Mouse (Mus musculus): ENCODE data around the gene Pigo. TPM values are rescaled to one million over a fixed set of nuclear protein-coding genes. Genes with fewer than 3 reads are reported as not detected.

The Pigo gene
- polyA plus RNA-seq, 1 experiment from 2014 or later = 24.6 TPM

GRCm38 (mm10) chr4:43019641-43020465 lies 5.8 kb downstream of the Pigo start:
- no peak overlapping the region for H3K27ac ChIP-seq (ENCODE audit: low read depth, low read length)
- H3K36me3 ChIP-seq (ENCODE audit: control insufficient read depth, insufficient read depth, low read length) = peaks cover 40% of the 10 kb centered on the region
- H3K9me3 ChIP-seq (ENCODE audit: control insufficient read depth, low read length) = no peaks in the 10 kb centered on the region
- H3K4me1 ChIP-seq (ENCODE audit: control insufficient read depth, insufficient read depth, low read length) = peaks cover 11% of the 10 kb centered on the region
- no peaks in the 10 kb centered on the region for H3K27me3 ChIP-seq (ENCODE audit: control insufficient read depth, insufficient read depth, low read length)
- no peak overlapping the region for H3K4me2 ChIP-seq (ENCODE audit: low read depth, low read length)
- ATAC-seq (ENCODE audit: low read depth) = no peak
- H3K9ac ChIP-seq (replicated peaks; ENCODE audit: low read depth, low read length) = no peak overlapping the region
- H3K4me3 ChIP-seq (ENCODE audit: low read depth, low read length) = no peak overlapping the region
- 92% methylated on average over 22 of the region's 23 CpGs for WGBS

GRCm38 (mm10) chr4:43019176-43019575 lies 6.4 kb downstream of the Pigo start:
- Histone ChIP-seq H3K4me3 (ENCODE audit: low read depth, low read length) (no peak overlapping the region), H3K9me3 (ENCODE audit: control insufficient read depth, low read length) (no peaks in the 10 kb centered on the region), H3K27ac (ENCODE audit: low read depth, low read length) (no peak overlapping the region), H3K4me2 (ENCODE audit: low read depth, low read length) (no peak overlapping the region), H3K9ac (replicated peaks; ENCODE audit: low read depth, low read length) (no peak overlapping the region), H3K4me1 (ENCODE audit: control insufficient read depth, insufficient read depth, low read length) (peaks cover 4% of the 10 kb centered on the region), H3K36me3 (ENCODE audit: control insufficient read depth, insufficient read depth, low read length) (peaks cover 40% of the 10 kb centered on the region), H3K27me3 (ENCODE audit: control insufficient read depth, insufficient read depth, low read length) (no peaks in the 10 kb centered on the region)
- ATAC-seq (ENCODE audit: low read depth) = no peak
- 93% methylated on average over 10 of the region's 10 CpGs for WGBS

- 97% methylated on average over 4 of the region's 4 CpGs for WGBS
- no peaks in the 10 kb centered on the region for H3K27me3 ChIP-seq (ENCODE audit: control insufficient read depth, insufficient read depth, low read length)
- no peak for ATAC-seq (ENCODE audit: low read depth)
Measured at GRCm38 (mm10) chr4:43018156-43018555, 7.5 kb downstream of the Pigo start.

GRCm38 (mm10) chr4:43012091-43012490 lies 13.5 kb downstream of the Pigo start:
- Histone ChIP-seq H3K27ac (ENCODE audit: low read depth, low read length) (no peak overlapping the region), H3K27me3 (ENCODE audit: control insufficient read depth, insufficient read depth, low read length) (no peaks in the 10 kb centered on the region), H3K9ac (replicated peaks; ENCODE audit: low read depth, low read length) (no peak overlapping the region), H3K4me1 (ENCODE audit: control insufficient read depth, insufficient read depth, low read length) (0 out of 2 replicates have a peak, but pooled peaks cover 3% of the 10 kb centered on the region), H3K4me3 (ENCODE audit: low read depth, low read length) (no peak overlapping the region), H3K36me3 (ENCODE audit: control insufficient read depth, insufficient read depth, low read length) (no peaks in the 10 kb centered on the region; the same call in 1 of the 2 replicates), H3K4me2 (ENCODE audit: low read depth, low read length) (no peak overlapping the region), H3K9me3 (ENCODE audit: control insufficient read depth, low read length) (no peaks in the 10 kb centered on the region)
- 98% methylated on average over 1 of the region's 1 CpGs for WGBS
- ATAC-seq (ENCODE audit: low read depth) = no peak

More at GRCm38 (mm10) chr4:43018156-43018555, 7.5 kb downstream of the Pigo start:
- Histone ChIP-seq H3K9ac (replicated peaks; ENCODE audit: low read depth, low read length) (no peak overlapping the region), H3K4me3 (ENCODE audit: low read depth, low read length) (no peak overlapping the region), H3K27ac (ENCODE audit: low read depth, low read length) (no peak overlapping the region), H3K36me3 (ENCODE audit: control insufficient read depth, insufficient read depth, low read length) (peaks cover 36% of the 10 kb centered on the region), H3K4me1 (ENCODE audit: control insufficient read depth, insufficient read depth, low read length) (no peaks in the 10 kb centered on the region), H3K4me2 (ENCODE audit: low read depth, low read length) (no peak overlapping the region), H3K9me3 (ENCODE audit: control insufficient read depth, low read length) (no peaks in the 10 kb centered on the region)

GRCm38 (mm10) chr4:43010161-43011038 lies 15.2 kb downstream of the Pigo start, which contains the start of gene Fancg:
TSS of gene Fancg (minus strand) at chr4:43010506.
- Histone ChIP-seq H3K27me3 (ENCODE audit: control insufficient read depth, insufficient read depth, low read length) (no peaks in the 10 kb centered on the region), H3K4me2 (ENCODE audit: low read depth, low read length) (peak within 1 kb of the TSS; percentile 63), H3K4me3 (ENCODE audit: low read depth, low read length) (peak within 1 kb of the TSS; percentile 69), H3K4me1 (ENCODE audit: control insufficient read depth, insufficient read depth, low read length) (0 out of 2 replicates have a peak, but pooled peaks cover 3% of the 10 kb centered on the region), H3K36me3 (ENCODE audit: control insufficient read depth, insufficient read depth, low read length) (no peaks in the 10 kb centered on the region; the same call in 1 of the 2 replicates), H3K9ac (replicated peaks; ENCODE audit: low read depth, low read length) (peak within 1 kb of the TSS; percentile 39), H3K27ac (ENCODE audit: low read depth, low read length) (no peak within 1 kb of the TSS), H3K9me3 (ENCODE audit: control insufficient read depth, low read length) (no peaks in the 10 kb centered on the region)
- ATAC-seq (ENCODE audit: low read depth) = peak; percentile 93
- 1% methylated on average over 37 of the region's 37 CpGs for WGBS

GRCm38 (mm10) chr4:43005765-43006164 lies 19.9 kb downstream of the Pigo start:
- Histone ChIP-seq H3K27ac (ENCODE audit: low read depth, low read length) (no peak overlapping the region), H3K9ac (replicated peaks; ENCODE audit: low read depth, low read length) (no peak overlapping the region), H3K27me3 (ENCODE audit: control insufficient read depth, insufficient read depth, low read length) (no peaks in the 10 kb centered on the region), H3K4me1 (ENCODE audit: control insufficient read depth, insufficient read depth, low read length) (0 out of 2 replicates have a peak, but pooled peaks cover 3% of the 10 kb centered on the region), H3K4me2 (ENCODE audit: low read depth, low read length) (no peak overlapping the region), H3K4me3 (ENCODE audit: low read depth, low read length) (no peak overlapping the region), H3K36me3 (ENCODE audit: control insufficient read depth, insufficient read depth, low read length) (no peaks in the 10 kb centered on the region; the same call in 1 of the 2 replicates), H3K9me3 (ENCODE audit: control insufficient read depth, low read length) (no peaks in the 10 kb centered on the region)
- ATAC-seq (ENCODE audit: low read depth) = no peak
- WGBS = 65% methylated on average over 2 of the region's 2 CpGs

- WGBS = 96% methylated on average over 3 of the region's 3 CpGs
- ATAC-seq (ENCODE audit: low read depth) = no peak
- Histone ChIP-seq H3K36me3 (ENCODE audit: control insufficient read depth, insufficient read depth, low read length) (no peaks in the 10 kb centered on the region; the same call in 1 of the 2 replicates), H3K27me3 (ENCODE audit: control insufficient read depth, insufficient read depth, low read length) (no peaks in the 10 kb centered on the region), H3K4me3 (ENCODE audit: low read depth, low read length) (no peak overlapping the region), H3K9ac (replicated peaks; ENCODE audit: low read depth, low read length) (no peak overlapping the region), H3K4me1 (ENCODE audit: control insufficient read depth, insufficient read depth, low read length) (0 out of 2 replicates have a peak, but pooled peaks cover 3% of the 10 kb centered on the region), H3K27ac (ENCODE audit: low read depth, low read length) (no peak overlapping the region), H3K4me2 (ENCODE audit: low read depth, low read length) (no peak overlapping the region), H3K9me3 (ENCODE audit: control insufficient read depth, low read length) (no peaks in the 10 kb centered on the region)
Measured at GRCm38 (mm10) chr4:43004951-43005350, 20.7 kb downstream of the Pigo start.

- H3K9ac ChIP-seq (replicated peaks; ENCODE audit: low read depth, low read length) = no peak overlapping the region
- H3K4me2 ChIP-seq (ENCODE audit: low read depth, low read length) = no peak overlapping the region
- H3K27me3 ChIP-seq (ENCODE audit: control insufficient read depth, insufficient read depth, low read length) = peaks cover 3% of the 10 kb centered on the region; the same call in 1 of the 2 replicates
- ATAC-seq (ENCODE audit: low read depth) = no peak
- 82% methylated on average over 12 of the region's 12 CpGs for WGBS
- H3K36me3 ChIP-seq (ENCODE audit: control insufficient read depth, insufficient read depth, low read length) = peaks cover under 1% of the 10 kb centered on the region; the same call in 1 of the 2 replicates
- H3K4me1 ChIP-seq (ENCODE audit: control insufficient read depth, insufficient read depth, low read length) = peaks cover 12% of the 10 kb centered on the region
- no peak overlapping the region for H3K27ac ChIP-seq (ENCODE audit: low read depth, low read length)
- H3K9me3 ChIP-seq (ENCODE audit: control insufficient read depth, low read length) = no peaks in the 10 kb centered on the region
- no peak overlapping the region for H3K4me3 ChIP-seq (ENCODE audit: low read depth, low read length)
Measured at GRCm38 (mm10) chr4:43002756-43003439, 22.7 kb downstream of the Pigo start.

All from neural tube, embryonic 14.5 days (tissue).